Mouse (Mus musculus) adipocyte (in vitro differentiated cells): ENCODE data around the gene Pik3r4.

Experiments used
- DNase-seq: peaks from one replicate; pipeline ENCODE4 v3.0.0-alpha.2; 2016; ENCODE audit warnings: low spot score

The Pik3r4 gene

GRCm38 (mm10) chr9:105697764-105698396 lies 55.1 kb downstream of the Pik3r4 start:
- peak; percentile 66 for DNase-seq

GRCm38 (mm10) chr9:105700702-105701101 lies 57.9 kb downstream of the Pik3r4 start:
- DNase-seq: no peak

- DNase-seq: peak; percentile 59
Observed at GRCm38 (mm10) chr9:105701966-105702365, 59.2 kb downstream of the Pik3r4 start.

- no peak for DNase-seq
Observed at GRCm38 (mm10) chr9:105704226-105704932, 61.6 kb downstream of the Pik3r4 start.

- no peak for DNase-seq
Observed at GRCm38 (mm10) chr9:105705011-105705410, 62.2 kb downstream of the Pik3r4 start.

GRCm38 (mm10) chr9:105712049-105712448 lies 69.3 kb downstream of the Pik3r4 start:
- DNase-seq: no peak

GRCm38 (mm10) chr9:105719367-105719766 lies 76.6 kb downstream of the Pik3r4 start:
- no peak for DNase-seq

GRCm38 (mm10) chr9:105719851-105720395 lies 77.1 kb downstream of the Pik3r4 start:
- no peak for DNase-seq

GRCm38 (mm10) chr9:105720430-105720829 lies 77.7 kb downstream of the Pik3r4 start:
- no peak for DNase-seq

GRCm38 (mm10) chr9:105731976-105732375 lies 89.2 kb downstream of the Pik3r4 start:
- DNase-seq: no peak

- peak; percentile 4 for DNase-seq
Observed at GRCm38 (mm10) chr9:105734651-105735050, 91.9 kb downstream of the Pik3r4 start.

GRCm38 (mm10) chr9:105735195-105735594 lies 92.4 kb downstream of the Pik3r4 start:
- DNase-seq: no peak
